Mouse (Mus musculus): ENCODE results near the gene Gjb2.

Gjb2 gene

DNA sequence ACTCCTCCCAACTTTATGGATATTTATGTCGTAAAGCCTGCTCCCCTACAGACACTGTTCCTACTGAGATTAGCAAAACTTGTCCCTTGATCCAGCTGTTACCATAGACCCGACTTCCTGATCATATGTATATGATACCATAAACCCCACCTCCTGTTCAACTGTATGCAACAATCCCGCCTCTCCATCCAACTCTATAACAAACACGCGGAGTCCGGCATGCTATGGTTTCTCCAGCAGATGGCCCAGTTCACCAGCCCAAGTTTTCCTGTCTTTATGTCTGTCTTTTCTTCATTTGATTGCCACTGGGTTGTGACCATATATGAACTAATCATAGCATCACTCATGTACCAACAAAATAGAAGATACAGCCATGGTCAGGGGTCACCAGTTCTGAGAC is 29.0 kb downstream of the Gjb2 start:
- in situ Hi-C loops (cut with MboI, MseI), result no loop called here

DNA sequence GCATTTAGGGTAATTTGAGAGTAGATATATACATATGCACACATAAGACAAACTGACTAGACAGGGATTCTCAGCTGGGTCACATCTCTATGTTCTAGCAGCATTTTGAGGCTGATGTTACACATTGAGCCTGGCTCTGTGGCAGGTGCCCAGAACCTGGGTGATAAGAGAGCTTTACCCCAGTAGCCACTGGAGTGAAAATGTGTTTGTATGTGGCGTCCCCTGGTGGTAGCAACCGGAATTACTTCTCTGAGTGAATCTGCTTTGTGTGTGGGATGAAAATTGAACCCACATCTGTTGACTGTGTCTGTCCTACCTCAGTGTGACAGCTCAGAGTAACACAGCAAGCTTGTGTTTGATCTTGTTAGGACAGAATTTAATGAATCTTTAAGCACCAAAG is 34.6 kb downstream of the Gjb2 start:
- in situ Hi-C loops (cut with MboI, MseI), result loop anchor here (5.0 to 10.0 kb wide), 3 partner anchors 88 to 245 kb away; no protein-coding TSS in a partner anchor

DNA sequence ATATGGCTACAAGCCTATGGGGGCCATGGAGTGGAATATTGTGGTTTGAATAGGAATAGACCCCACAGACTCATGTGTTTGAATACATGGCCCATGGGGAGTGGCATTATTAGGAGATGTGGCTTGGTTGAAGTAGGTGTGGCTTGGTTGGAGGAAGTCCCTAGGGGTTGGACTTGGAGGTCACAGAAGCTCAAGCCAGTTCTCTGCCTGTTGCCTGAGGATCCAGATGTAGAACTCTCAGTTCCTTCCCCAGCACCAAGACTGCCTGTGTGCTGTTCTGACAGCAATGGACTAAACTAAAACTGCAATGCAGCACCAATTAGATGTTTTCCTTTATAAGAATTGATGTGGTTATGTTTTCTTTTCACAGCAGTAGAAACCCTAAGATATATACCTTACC is 38.4 kb downstream of the Gjb2 start:
- in situ Hi-C loops (cut with MboI, MseI), result loop anchor here (5.0 to 10.0 kb wide), 2 partner anchors 99 to 241 kb away; no protein-coding TSS in a partner anchor

DNA sequence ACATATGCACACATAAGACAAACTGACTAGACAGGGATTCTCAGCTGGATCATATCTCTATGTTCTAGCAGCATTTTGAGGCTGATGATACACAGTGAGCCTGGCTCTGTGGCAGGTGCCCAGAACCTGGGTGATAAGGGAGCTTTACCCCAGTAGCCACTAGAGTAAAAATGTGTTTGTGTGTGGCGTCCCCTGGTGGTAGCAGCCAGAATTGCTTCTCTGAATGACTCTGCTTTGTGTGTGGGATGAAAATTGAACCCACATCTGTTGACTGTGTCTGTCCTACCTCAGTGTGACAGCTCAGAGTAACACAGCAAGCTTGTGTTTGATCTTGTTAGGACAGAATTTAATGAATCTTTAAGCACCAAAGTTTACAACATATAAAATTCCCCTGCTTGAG is 44.5 kb downstream of the Gjb2 start:
- in situ Hi-C loops (cut with MboI, MseI), result loop anchor here in 1 of 2 experiments (5.0 to 10.0 kb wide), 3 partner anchors 163 to 683 kb away; no protein-coding TSS in a partner anchor

DNA sequence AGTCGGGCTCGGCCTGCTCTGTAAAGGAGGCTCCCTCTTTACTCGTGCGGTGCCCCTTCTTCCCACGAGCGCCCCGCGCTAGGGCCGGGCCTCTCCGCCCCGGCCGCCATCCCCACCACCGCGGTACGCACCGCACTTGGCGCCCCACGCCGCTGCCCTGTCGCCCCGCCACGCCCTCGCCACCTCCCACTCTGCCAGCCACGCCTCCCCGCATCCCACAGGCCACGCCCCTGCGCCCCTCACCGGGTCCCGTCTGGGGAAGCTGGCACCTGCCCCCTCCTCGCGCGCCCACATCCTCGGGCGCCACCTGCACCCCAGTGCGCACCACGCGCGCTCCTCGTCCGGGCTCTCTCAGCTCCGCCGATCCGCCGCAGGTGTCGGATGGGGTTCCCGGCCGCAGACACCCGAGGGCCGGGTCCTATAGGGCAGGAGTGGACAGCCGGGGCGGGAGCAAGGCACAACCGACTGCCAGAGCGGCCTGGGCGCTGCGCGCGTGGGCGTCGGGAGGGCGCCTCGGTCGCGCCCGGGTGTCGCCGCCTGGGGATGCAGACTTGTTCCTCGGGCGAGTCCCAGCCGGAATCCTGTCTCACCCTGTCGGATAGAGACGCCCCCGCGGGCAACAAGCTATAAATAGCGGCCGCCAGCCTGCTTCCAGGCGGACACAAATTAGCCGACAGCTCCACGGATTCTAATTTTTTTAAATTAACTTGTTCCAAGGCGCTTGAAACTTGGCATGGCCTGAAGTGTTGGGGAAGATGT is 46.8 kb downstream of the Gjb2 start, which contains the start of gene Gja3:
Gja3 (minus strand) TSS at position 538 of the 759 bp plus-strand sequence.
- in situ Hi-C loops (cut with MboI, MseI), result no loop called here

DNA sequence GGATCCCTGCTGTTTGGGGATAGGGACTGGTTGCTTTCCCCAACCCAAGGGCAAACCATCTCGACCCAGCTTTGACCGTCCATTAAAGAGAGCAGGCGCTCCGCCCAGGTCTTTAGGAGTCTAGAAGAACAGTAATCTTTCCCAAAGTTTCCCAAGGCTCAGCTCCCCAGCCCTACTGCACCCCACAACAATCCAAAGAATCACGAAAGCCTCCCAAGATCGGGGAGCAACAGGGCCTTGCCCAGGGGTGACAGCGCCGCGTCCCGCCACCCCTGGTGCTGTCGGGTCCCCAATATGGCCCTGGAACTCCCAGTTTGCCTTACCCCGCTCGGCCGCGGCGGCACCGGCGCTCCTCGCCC is 47.3 kb downstream of the Gjb2 start:
- in situ Hi-C loops (cut with MboI, MseI), result no loop called here

DNA sequence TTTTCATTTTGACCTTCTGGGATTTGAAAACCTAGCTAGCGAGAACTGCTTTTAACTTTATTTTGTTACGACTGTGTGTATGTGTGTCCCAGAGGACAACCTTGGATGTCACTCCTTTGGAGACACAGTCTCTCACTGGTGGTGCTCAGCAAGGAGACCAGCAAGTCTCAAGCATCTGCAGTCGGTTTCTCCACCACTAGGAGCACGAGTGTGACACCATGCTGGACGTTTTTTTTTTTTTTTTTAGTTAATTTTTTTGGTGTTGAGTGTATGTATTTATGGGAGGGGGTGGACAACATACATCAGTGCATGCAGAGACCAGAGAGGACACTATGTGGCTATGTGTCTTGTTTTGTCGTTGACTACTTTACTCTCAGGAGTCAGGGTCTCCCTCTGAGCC is 51.8 kb downstream of the Gjb2 start:
- in situ Hi-C loops (cut with MboI, MseI), result no loop called here
